Mouse (Mus musculus): ENCODE results near the gene Scn5a.
A peak's percentile ranks its signal among the peaks of the same experiment; 100 is the strongest.

DNA sequence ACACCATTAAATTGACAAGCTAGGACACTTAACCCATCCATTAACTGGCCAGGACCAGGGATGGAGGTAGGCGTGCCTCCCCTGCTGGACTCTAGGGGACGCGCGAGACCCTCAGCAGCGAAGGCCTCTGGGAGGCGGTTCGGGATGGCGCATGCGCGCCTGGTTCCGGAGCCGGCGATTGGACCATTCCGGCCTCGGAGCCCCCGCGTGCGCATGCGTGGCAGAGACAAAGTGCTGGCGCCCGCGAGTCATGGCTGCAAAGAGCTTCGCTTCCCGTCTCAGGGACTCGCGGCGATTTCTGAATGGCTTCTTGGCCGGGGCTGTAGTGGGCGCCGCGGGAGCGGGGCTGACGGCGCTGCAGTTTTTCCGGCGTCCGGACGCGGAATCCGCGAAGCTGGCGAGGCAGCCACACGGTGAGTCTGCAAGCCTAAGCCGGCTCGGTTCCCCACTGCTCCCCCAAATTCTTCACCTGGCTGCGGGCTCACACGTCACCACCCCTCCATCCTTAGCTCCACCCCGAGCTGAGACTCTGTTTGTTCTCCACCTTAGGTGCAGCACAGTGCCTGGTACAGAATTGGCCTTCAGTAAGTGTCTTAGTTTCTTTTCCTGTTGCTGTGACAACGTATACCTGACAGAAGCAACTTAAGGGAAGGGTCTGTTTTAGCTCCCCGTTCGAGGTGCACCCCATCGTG is 133.9 kb downstream of the Scn5a start, which contains the start of gene Exog:
- peak; percentile 89 for TF ChIP-seq CTCF (IDR thresholded peaks at IDR 0.05; ENCODE audit: control insufficient read depth, insufficient read depth, insufficient read length)
- no peak for TF ChIP-seq MYOG (IDR thresholded peaks at IDR 0.05; ENCODE audit: control insufficient read depth, extremely low read depth, insufficient read length)
- TF ChIP-seq USF1 (IDR thresholded peaks at IDR 0.05; ENCODE audit: low read depth): no peak
- peak; percentile 66 for TF ChIP-seq MAX (IDR thresholded peaks at IDR 0.05)

Measured in C2C12 (cell line).